Mouse (Mus musculus) testis, adult 2 months (tissue): ENCODE data around the gene Thbs1. TPM values are rescaled to one million over a fixed set of nuclear protein-coding genes. Genes with fewer than 3 reads are reported as not detected.

Source experiments
- H3K27ac ChIP-seq: fragments of 200-500 bp; 2 replicates; pipeline ENCODE4 v1.5.1; 2012; ENCODE audit warnings: low read depth, low read length; ENCODE audit not compliant: control insufficient read depth, insufficient read depth
- H3K27me3 ChIP-seq: fragments of 200-500 bp; 2 replicates; pipeline ENCODE4 v1.6.1; 2012; ENCODE audit warnings: mild to moderate bottlenecking, low read length, moderate library complexity; ENCODE audit not compliant: control insufficient read depth, insufficient read depth
- H3K36me3 ChIP-seq: fragments of 200-500 bp; 2 replicates; pipeline ENCODE4 v1.6.1; 2012; ENCODE audit warnings: mild to moderate bottlenecking, low read length; ENCODE audit not compliant: control insufficient read depth, insufficient read depth
- H3K4me1 ChIP-seq: fragments of 200-500 bp; 2 replicates; pipeline ENCODE4 v1.6.1; 2012; ENCODE audit warnings: low read length; ENCODE audit not compliant: control insufficient read depth, insufficient read depth
- H3K4me3 ChIP-seq: fragments of 200-500 bp; 2 replicates; pipeline ENCODE4 v1.5.1; 2012; ENCODE audit warnings: low read depth, mild to moderate bottlenecking, low read length, moderate library complexity, mixed read lengths; ENCODE audit not compliant: control insufficient read depth
- CTCF ChIP-seq: fragments of 200-500 bp; IDR thresholded peaks from 2 replicates; pipeline ENCODE4 v1.5.1; 2012; ENCODE audit warnings: low read depth, mild to moderate bottlenecking, inconsistent platforms, low read length, moderate library complexity; ENCODE audit not compliant: control insufficient read depth, insufficient read depth, insufficient replicate concordance
- POLR2A ChIP-seq: fragments of 200-500 bp; IDR thresholded peaks from 2 replicates; pipeline ENCODE4 v1.6.1; 2012; ENCODE audit warnings: low read depth, mild to moderate bottlenecking, inconsistent platforms, low read length, moderate library complexity; ENCODE audit not compliant: control insufficient read depth
- polyA plus RNA-seq: library from polyadenylated mRNA; depleted of rRNA; stranded (reverse); fragments of >200 nt; gene quantifications from 2 replicates; pipeline ENCODE4 v1.2.3, GENCODE M21; 2012; rRNA removed

The Thbs1 gene
- 1.00 and 1.1 TPM in 2 replicates for polyA plus RNA-seq

GRCm38 (mm10) chr2:118111488-118112131 is at the start of gene Thbs1:
Gene Thbs1 (plus strand): TSS chr2:118111876.
- TF ChIP-seq POLR2A = peak; percentile 47; the same call in 1 of the 2 replicates
- TF ChIP-seq CTCF = no peak
- H3K4me1 ChIP-seq = peaks cover 10% of the 10 kb centered on the region
- no peaks in the 10 kb centered on the region for H3K36me3 ChIP-seq
- no peaks in the 10 kb centered on the region for H3K27me3 ChIP-seq
- peak within 1 kb of the TSS; percentile 76 for H3K4me3 ChIP-seq
- H3K27ac ChIP-seq = peak within 1 kb of the TSS; percentile 68; the same call in 1 of the 2 replicates

- Histone ChIP-seq H3K27ac (no peak overlapping the region), H3K4me1 (peaks cover 4% of the 10 kb centered on the region), H3K36me3 (no peaks in the 10 kb centered on the region), H3K4me3 (no peak overlapping the region), H3K27me3 (no peaks in the 10 kb centered on the region)
- TF ChIP-seq CTCF (no peak), POLR2A (no peak)
Observed at GRCm38 (mm10) chr2:118064121-118064764, 47.4 kb upstream of the Thbs1 start.

- TF ChIP-seq CTCF = no peak
- no peak for TF ChIP-seq POLR2A
Observed at GRCm38 (mm10) chr2:118066065-118066770, 45.5 kb upstream of the Thbs1 start.

GRCm38 (mm10) chr2:118069975-118070374 is 41.7 kb upstream of the Thbs1 start:
- no peak for TF ChIP-seq POLR2A
- Histone ChIP-seq H3K4me1 (peaks cover 4% of the 10 kb centered on the region), H3K27ac (no peak overlapping the region), H3K4me3 (no peak overlapping the region), H3K27me3 (no peaks in the 10 kb centered on the region), H3K36me3 (no peaks in the 10 kb centered on the region)

More at GRCm38 (mm10) chr2:118066065-118066770, 45.5 kb upstream of the Thbs1 start:
- no peaks in the 10 kb centered on the region for H3K27me3 ChIP-seq
- no peaks in the 10 kb centered on the region for H3K36me3 ChIP-seq
- peaks cover 4% of the 10 kb centered on the region for H3K4me1 ChIP-seq
- no peak overlapping the region for H3K4me3 ChIP-seq
- no peak overlapping the region for H3K27ac ChIP-seq

- no peak for TF ChIP-seq CTCF
- TF ChIP-seq POLR2A = no peak
- Histone ChIP-seq H3K27me3 (no peaks in the 10 kb centered on the region), H3K27ac (no peak overlapping the region), H3K36me3 (no peaks in the 10 kb centered on the region), H3K4me3 (no peak overlapping the region), H3K4me1 (no peaks in the 10 kb centered on the region)
Observed at GRCm38 (mm10) chr2:118072811-118073372, 38.8 kb upstream of the Thbs1 start.

GRCm38 (mm10) chr2:118074030-118074429 is 37.6 kb upstream of the Thbs1 start:
- Histone ChIP-seq H3K27ac (no peak overlapping the region), H3K4me3 (no peak overlapping the region), H3K4me1 (no peaks in the 10 kb centered on the region), H3K27me3 (no peaks in the 10 kb centered on the region), H3K36me3 (no peaks in the 10 kb centered on the region)
- TF ChIP-seq POLR2A (no peak), CTCF (no peak)

GRCm38 (mm10) chr2:118075165-118075564 is 36.5 kb upstream of the Thbs1 start:
- H3K27me3 ChIP-seq = no peaks in the 10 kb centered on the region
- TF ChIP-seq POLR2A = no peak
- TF ChIP-seq CTCF = no peak
- H3K27ac ChIP-seq = no peak overlapping the region
- no peaks in the 10 kb centered on the region for H3K4me1 ChIP-seq
- no peaks in the 10 kb centered on the region for H3K36me3 ChIP-seq
- no peak overlapping the region for H3K4me3 ChIP-seq
